Mouse (Mus musculus) midbrain, embryonic 14.5 days (tissue): ENCODE results near the gene Cadps. TPM values are rescaled to one million over a fixed set of nuclear protein-coding genes. Genes with fewer than 3 reads are reported as not detected.

Experiments used
- ATAC-seq: fragments of 200-750 bp; cut with Nextera tagmentation; 2 replicates; pipeline ENCODE4 v1.8.0; 2017; ENCODE audit warnings: moderate number of reproducible peaks, moderate library complexity; ENCODE audit not compliant: low FRiP score, low TSS enrichment
- DNase-seq: peaks from one replicate; pipeline ENCODE4 v3.0.0-alpha.2; 2015
- H3K27ac ChIP-seq: fragments of 300-500 bp; sonication (generic); replicated peaks from 2 replicates; pipeline ENCODE4 v1.5.1; 2014; ENCODE audit warnings: mild to moderate bottlenecking, low read depth, low read length, moderate library complexity
- H3K27me3 ChIP-seq: fragments of 300-500 bp; sonication (generic); 2 replicates; pipeline ENCODE4 v1.6.1; 2014; ENCODE audit warnings: low read length, control low read depth, mixed read lengths; ENCODE audit not compliant: control insufficient read depth, insufficient read depth
- H3K36me3 ChIP-seq: fragments of 300-500 bp; sonication (generic); 2 replicates; pipeline ENCODE4 v1.6.1; 2014; ENCODE audit warnings: low read length, control low read depth; ENCODE audit not compliant: control insufficient read depth, insufficient read depth
- H3K4me1 ChIP-seq: fragments of 300-500 bp; sonication (generic); 2 replicates; pipeline ENCODE4 v1.6.1; 2014; ENCODE audit warnings: mild to moderate bottlenecking, antibody characterized with exemption, low read length, control low read depth; ENCODE audit not compliant: control insufficient read depth, insufficient read depth
- H3K4me2 ChIP-seq: fragments of 300-500 bp; sonication (generic); 2 replicates; pipeline ENCODE4 v1.6.1; 2014; ENCODE audit warnings: mild to moderate bottlenecking, low read length, moderate library complexity
- H3K4me3 ChIP-seq: fragments of 300-500 bp; sonication (generic); replicated peaks from 2 replicates; pipeline ENCODE4 v1.5.1; 2014; ENCODE audit warnings: low read depth, low read length
- H3K9ac ChIP-seq: fragments of 300-500 bp; sonication (generic); replicated peaks from 2 replicates; pipeline ENCODE4 v1.6.1; 2014; ENCODE audit warnings: mild to moderate bottlenecking, low read length, moderate library complexity
- H3K9me3 ChIP-seq: fragments of 300-500 bp; sonication (generic); 2 replicates; pipeline ENCODE4 v1.6.1; 2016; ENCODE audit warnings: low read length, control low read depth, mixed read lengths; ENCODE audit not compliant: control insufficient read depth
- WGBS: fragments of 180-500 bp; shearing (Covaris S2); extraction: QIAGEN DNeasy Blood & Tissue Kit; methylation state at CpG from one replicate; pipeline ENCODE4 v1.1.7; 2014; 5-methylcytosine and 5-hydroxymethylcytosine counted together
- polyA plus RNA-seq: library from polyadenylated mRNA; unstranded; fragments of >200 nt; fragmentation: Nextera tagmentation; extraction: Ambion mirVana; gene quantifications from 2 replicates; pipeline ENCODE4 v1.2.1, GENCODE M21; 2014

Cadps gene
- polyA plus RNA-seq, 1 experiment from 2014 or later = 59.7 TPM

DNA sequence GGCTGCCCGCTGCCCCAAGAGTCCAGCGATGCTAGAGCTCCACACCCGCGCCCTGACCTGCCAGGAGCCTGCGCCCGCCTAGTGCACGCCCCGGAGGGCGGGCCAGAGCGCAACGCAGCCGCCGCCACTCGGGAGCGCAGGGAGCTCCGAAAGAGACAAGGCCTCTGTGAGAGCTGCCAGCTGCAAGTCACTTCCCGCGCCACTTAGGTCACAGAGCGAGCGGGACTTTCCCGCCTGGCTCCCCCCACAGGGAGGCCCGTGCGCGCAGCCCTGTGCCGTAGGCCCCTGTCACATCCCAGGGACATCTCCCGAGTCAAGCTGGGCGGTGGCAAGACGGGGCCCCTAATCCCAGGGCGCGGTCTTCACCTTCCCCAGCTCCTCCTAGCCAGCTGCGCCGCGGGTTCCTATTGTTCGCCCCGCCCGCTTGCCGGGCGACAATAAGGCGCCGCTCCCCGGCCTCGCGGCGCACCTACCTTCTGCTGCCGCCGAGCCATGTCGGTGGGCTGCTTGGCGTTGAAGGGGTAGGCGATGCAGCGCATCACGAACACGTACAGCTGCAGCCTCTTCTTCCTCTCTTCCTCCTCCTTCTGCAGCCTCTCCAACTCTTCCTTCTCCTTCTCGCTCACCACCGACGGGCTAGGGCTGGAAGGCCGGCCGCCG, 918 bp downstream of the Cadps start:
- H3K4me3 ChIP-seq = peak overlapping the region; percentile 91
- no peaks in the 10 kb centered on the region for H3K36me3 ChIP-seq
- H3K9ac ChIP-seq = peak overlapping the region; percentile 98
- H3K27me3 ChIP-seq = no peaks in the 10 kb centered on the region
- DNase-seq (peak; percentile 85), ATAC-seq (peak; percentile 76)
- under 1% methylated on average over 58 of the region's 58 CpGs for WGBS
- H3K4me1 ChIP-seq = peaks cover 20% of the 10 kb centered on the region
- no peaks in the 10 kb centered on the region for H3K9me3 ChIP-seq
- H3K27ac ChIP-seq = peak overlapping the region; percentile 99
- peak overlapping the region; percentile 71 for H3K4me2 ChIP-seq

DNA sequence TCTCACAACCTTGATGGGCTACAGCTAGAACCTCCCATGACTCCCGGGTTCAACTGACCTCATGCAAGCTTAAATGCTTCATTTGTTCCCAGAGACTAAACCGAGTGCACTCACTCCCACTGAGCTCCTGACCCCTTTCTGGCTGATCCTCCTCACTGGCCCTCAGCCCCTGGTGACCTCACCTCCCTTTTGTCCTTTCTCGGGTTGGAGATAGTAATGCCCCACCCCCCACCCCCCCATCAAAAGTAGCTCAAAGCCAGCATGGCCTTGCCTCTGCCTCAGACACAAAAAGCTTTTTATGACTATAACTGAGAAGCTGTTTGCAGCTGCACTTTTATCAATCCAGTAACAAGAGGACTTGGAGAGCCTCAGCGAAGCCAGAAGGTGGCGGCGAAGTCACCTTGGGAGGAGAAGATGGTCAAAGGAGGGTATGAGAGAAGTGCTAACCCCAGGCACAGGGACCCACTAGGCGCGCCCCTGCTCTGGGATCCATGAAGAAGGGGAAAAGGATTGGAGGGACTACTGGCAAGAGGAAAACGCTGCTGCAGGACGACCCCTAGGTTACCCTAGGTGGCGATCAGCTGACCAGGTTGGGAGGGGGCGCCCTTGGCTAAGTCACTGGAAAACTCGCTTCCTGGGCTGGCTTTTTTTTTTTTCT, 1.6 kb downstream of the Cadps start:
- peak; percentile 71 for DNase-seq
- Histone ChIP-seq H3K27ac (peak overlapping the region; percentile 99), H3K4me1 (peaks cover 20% of the 10 kb centered on the region), H3K9ac (peak overlapping the region; percentile 98), H3K36me3 (no peaks in the 10 kb centered on the region), H3K4me3 (peak overlapping the region; percentile 91), H3K27me3 (no peaks in the 10 kb centered on the region), H3K9me3 (no peaks in the 10 kb centered on the region), H3K4me2 (peak overlapping the region; percentile 71)
- peak; percentile 24; the same call in 1 of the 2 replicates for ATAC-seq
- WGBS = under 1% methylated on average over 13 of the region's 13 CpGs

GRCm38 (mm10) chr14:12820149-12820548, 2.7 kb downstream of the Cadps start:
- Histone ChIP-seq H3K36me3 (no peaks in the 10 kb centered on the region), H3K9ac (peak overlapping the region; percentile 98; the same call in 1 of the 2 replicates), H3K4me1 (peaks cover 20% of the 10 kb centered on the region), H3K4me3 (peak overlapping the region; percentile 91), H3K27ac (no peak overlapping the region), H3K27me3 (no peaks in the 10 kb centered on the region), H3K4me2 (peak overlapping the region; percentile 71), H3K9me3 (no peaks in the 10 kb centered on the region)
- 64% methylated on average over 1 of the region's 1 CpGs for WGBS
- DNase-seq (no peak), ATAC-seq (no peak)

DNA sequence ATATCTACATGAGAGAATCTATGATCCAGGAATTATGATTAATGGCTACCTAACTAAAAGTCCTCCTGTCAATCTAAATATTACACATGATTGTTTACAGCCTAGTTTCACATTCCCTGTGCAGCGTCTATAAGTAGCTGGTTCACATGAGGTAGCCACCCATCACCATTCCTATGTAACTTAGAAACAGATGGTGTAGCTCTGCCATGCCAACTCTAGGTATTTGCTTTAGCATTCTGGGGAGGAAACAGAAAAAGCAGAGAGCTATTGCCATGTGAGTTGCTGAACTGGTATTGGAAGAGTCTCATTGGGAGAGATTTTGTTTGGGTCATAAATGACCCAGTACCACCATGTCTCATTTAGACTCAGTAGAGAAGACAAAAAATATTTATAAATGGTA, 4.4 kb downstream of the Cadps start:
- peaks cover 20% of the 10 kb centered on the region for H3K4me1 ChIP-seq
- H3K27me3 ChIP-seq = no peaks in the 10 kb centered on the region
- no peak for ATAC-seq
- peaks cover 3% of the 10 kb centered on the region; the same call in 1 of the 2 replicates for H3K36me3 ChIP-seq
- 85% methylated on average over 1 of the region's 1 CpGs for WGBS
- H3K4me3 ChIP-seq = no peak overlapping the region
- no peak overlapping the region for H3K27ac ChIP-seq
- H3K4me2 ChIP-seq = no peak overlapping the region
- no peak overlapping the region for H3K9ac ChIP-seq
- DNase-seq = no peak
- no peaks in the 10 kb centered on the region for H3K9me3 ChIP-seq

DNA sequence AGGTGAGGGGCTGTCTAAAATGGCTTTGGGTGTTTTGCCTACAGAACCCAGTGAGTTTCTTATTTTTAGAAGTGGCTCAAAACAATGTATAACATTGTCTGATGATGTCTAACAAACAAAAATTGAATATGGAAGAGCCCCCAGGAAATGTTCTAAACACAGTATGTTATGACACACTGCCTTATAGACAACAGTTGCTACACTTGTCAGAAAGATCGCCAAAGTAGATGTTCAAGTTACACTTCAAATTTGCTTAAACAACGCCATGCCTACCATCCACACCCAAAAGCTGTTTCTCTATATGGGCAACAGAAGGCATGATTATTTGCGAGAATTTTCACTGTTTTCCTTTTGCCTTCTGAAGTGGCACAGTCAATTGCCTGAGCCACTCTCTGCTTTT, 10.8 kb downstream of the Cadps start:
- no peak for DNase-seq
- H3K9ac ChIP-seq = no peak overlapping the region
- H3K4me1 ChIP-seq = no peaks in the 10 kb centered on the region
- no peak for ATAC-seq
- no peak overlapping the region for H3K4me3 ChIP-seq
- WGBS = 88% methylated on average over 3 of the region's 3 CpGs
- H3K9me3 ChIP-seq = no peaks in the 10 kb centered on the region
- no peaks in the 10 kb centered on the region for H3K27me3 ChIP-seq
- no peak overlapping the region for H3K4me2 ChIP-seq
- peaks cover 3% of the 10 kb centered on the region; the same call in 1 of the 2 replicates for H3K36me3 ChIP-seq
- H3K27ac ChIP-seq = no peak overlapping the region

- Histone ChIP-seq H3K9ac (no peak overlapping the region), H3K27me3 (no peaks in the 10 kb centered on the region), H3K9me3 (no peaks in the 10 kb centered on the region), H3K36me3 (no peaks in the 10 kb centered on the region), H3K4me1 (no peaks in the 10 kb centered on the region), H3K27ac (no peak overlapping the region), H3K4me2 (no peak overlapping the region), H3K4me3 (no peak overlapping the region)
- no peak for DNase-seq
- WGBS = 89% methylated on average over 1 of the region's 1 CpGs
- ATAC-seq = no peak
These were observed 19.9 kb downstream of the Cadps start for GRCm38 (mm10) chr14:12802995-12803394.

DNA sequence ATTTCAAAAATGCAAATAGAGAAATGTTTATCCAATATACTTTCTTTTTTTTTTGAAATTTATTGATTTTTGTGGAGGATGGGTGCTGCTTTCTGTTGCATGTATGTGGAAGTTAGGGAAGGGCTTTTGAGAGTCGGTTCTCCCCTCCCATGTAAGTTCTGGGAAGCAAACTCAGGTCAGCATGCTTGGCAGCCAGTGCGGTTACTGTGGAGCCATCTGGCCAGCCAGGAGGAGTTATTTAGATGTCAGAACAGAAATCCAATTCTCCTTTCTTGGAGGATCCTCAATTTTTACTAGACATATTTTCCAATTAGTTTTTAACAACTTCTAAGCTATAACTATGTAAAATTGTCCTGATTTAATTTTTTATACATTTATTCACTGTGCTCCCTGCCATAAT, 21.8 kb downstream of the Cadps start:
- Histone ChIP-seq H3K27me3 (no peaks in the 10 kb centered on the region), H3K36me3 (no peaks in the 10 kb centered on the region), H3K9ac (no peak overlapping the region), H3K4me1 (no peaks in the 10 kb centered on the region), H3K9me3 (no peaks in the 10 kb centered on the region), H3K27ac (no peak overlapping the region), H3K4me2 (no peak overlapping the region), H3K4me3 (no peak overlapping the region)
- ATAC-seq (no peak), DNase-seq (no peak)
- 84% methylated on average over 2 of the region's 2 CpGs for WGBS

GRCm38 (mm10) chr14:12798926-12799325, 24.0 kb downstream of the Cadps start:
- no peak for ATAC-seq
- no peaks in the 10 kb centered on the region for H3K9me3 ChIP-seq
- no peaks in the 10 kb centered on the region for H3K36me3 ChIP-seq
- H3K27me3 ChIP-seq = no peaks in the 10 kb centered on the region
- H3K4me1 ChIP-seq = no peaks in the 10 kb centered on the region
- H3K27ac ChIP-seq = no peak overlapping the region
- no peak overlapping the region for H3K4me3 ChIP-seq
- H3K9ac ChIP-seq = no peak overlapping the region
- H3K4me2 ChIP-seq = no peak overlapping the region
- DNase-seq = no peak

DNA sequence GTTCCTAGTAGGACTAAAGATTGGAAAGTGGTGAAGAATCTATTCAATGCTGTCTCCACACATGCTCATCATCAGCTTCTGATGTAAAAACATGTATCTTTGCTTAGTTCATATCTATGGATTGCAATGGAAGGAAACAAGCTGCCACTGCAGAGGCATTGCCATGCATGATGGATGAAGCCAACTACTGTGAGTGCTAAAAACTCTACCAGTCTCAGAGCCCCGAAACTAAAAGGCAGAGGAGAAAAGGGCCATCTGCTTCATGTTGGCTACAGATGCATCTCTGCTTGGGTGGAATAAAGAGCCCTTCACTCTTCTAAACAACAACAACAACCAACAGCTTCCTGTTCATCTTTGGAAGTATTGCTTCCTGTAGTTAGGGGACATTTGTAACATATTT, 38.6 kb downstream of the Cadps start:
- WGBS = 74% methylated on average over 1 of the region's 1 CpGs
- Histone ChIP-seq H3K4me3 (no peak overlapping the region), H3K9ac (no peak overlapping the region), H3K9me3 (no peaks in the 10 kb centered on the region), H3K36me3 (no peaks in the 10 kb centered on the region), H3K4me1 (no peaks in the 10 kb centered on the region), H3K27ac (no peak overlapping the region), H3K27me3 (no peaks in the 10 kb centered on the region), H3K4me2 (no peak overlapping the region)
- no peak for DNase-seq
- ATAC-seq = no peak
